Mouse (Mus musculus) embryonic fibroblast, embryonic 13.5 days (primary cell): ENCODE measurements around the gene Tekt4. TPM values are rescaled to one million over a fixed set of nuclear protein-coding genes. Genes with fewer than 3 reads are reported as not detected.

ENCODE experiments used
- H3K27ac ChIP-seq: 2 replicates; pipeline ENCODE4 v1.5.1; 2012; ENCODE audit warnings: low read length, control low read depth, inconsistent platforms; ENCODE audit not compliant: insufficient read depth
- H3K4me1 ChIP-seq: 2 replicates; pipeline ENCODE4 v1.6.1; 2011; ENCODE audit warnings: low read length; ENCODE audit not compliant: control insufficient read depth, insufficient read depth
- H3K4me3 ChIP-seq: 2 replicates; pipeline ENCODE4 v1.5.1; 2011; ENCODE audit warnings: mild to moderate bottlenecking, control low read depth, low read length; ENCODE audit not compliant: insufficient read depth
- CTCF ChIP-seq: IDR thresholded peaks from 2 replicates; pipeline ENCODE4 v1.5.1; 2011; ENCODE audit warnings: mild to moderate bottlenecking, control low read depth, low read length, moderate library complexity, borderline replicate concordance; ENCODE audit not compliant: insufficient read depth
- POLR2A ChIP-seq: IDR thresholded peaks from 2 replicates; pipeline ENCODE4 v1.6.1; 2011; ENCODE audit warnings: low read depth, mild to moderate bottlenecking, control low read depth, low read length, moderate library complexity
- polyA plus RNA-seq: library from polyadenylated mRNA; stranded (reverse); fragments of >200 nt; gene quantifications from 2 replicates; pipeline ENCODE4 v1.2.4, GENCODE M21; 2011; ENCODE audit warnings: low read depth; ENCODE audit not compliant: missing spikeins, insufficient read length

Tekt4 gene
- polyA plus RNA-seq, 1 experiment = not detected

DNA sequence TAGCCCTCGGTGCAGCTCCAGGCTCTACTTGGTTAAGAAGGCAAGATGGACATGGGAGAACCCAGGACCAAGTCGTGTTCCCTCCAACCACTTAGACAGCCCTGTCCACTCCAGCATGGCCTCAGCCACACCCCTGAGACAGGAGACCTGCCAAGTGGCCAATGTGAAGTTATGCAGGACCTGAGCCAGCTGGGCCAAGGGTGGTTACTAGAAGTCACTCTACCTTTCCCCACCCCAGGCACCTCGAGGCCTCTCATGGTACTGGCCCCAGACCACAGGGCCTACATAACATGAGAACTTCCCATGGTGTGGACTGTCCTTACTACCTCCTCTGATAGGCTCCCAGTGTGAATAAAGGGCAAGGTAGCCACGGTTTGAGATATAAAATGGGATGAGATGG lies 40.2 kb upstream of the Tekt4 start:
- Histone ChIP-seq H3K4me3 (no peak overlapping the region), H3K27ac (no peak overlapping the region), H3K4me1 (peaks cover 16% of the 10 kb centered on the region; the same call in 1 of the 2 replicates)
- no peak for TF ChIP-seq CTCF
- no peak for TF ChIP-seq POLR2A

DNA sequence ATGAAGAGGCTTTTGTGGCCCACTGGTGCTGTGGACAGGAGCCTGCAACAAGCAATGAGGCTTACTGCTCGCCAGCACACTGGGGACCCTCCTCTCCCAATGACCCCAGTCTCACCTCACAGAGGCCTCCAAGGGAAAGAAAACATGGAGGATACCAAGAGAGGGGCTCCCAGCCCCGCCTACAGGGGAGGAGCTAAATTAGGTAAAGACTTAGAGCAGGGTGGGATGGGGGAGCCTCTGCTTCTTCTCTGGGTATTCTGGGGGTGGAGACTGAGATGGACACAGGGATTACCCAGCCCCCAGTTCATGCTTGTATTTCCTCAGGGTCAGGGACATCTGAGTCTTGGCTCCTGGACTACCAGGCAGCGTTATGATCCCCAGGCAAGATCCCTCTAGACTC lies 39.5 kb upstream of the Tekt4 start:
- Histone ChIP-seq H3K4me3 (no peak overlapping the region), H3K4me1 (peaks cover 14% of the 10 kb centered on the region; the same call in 1 of the 2 replicates), H3K27ac (no peak overlapping the region)
- TF ChIP-seq CTCF (no peak), POLR2A (no peak)

DNA sequence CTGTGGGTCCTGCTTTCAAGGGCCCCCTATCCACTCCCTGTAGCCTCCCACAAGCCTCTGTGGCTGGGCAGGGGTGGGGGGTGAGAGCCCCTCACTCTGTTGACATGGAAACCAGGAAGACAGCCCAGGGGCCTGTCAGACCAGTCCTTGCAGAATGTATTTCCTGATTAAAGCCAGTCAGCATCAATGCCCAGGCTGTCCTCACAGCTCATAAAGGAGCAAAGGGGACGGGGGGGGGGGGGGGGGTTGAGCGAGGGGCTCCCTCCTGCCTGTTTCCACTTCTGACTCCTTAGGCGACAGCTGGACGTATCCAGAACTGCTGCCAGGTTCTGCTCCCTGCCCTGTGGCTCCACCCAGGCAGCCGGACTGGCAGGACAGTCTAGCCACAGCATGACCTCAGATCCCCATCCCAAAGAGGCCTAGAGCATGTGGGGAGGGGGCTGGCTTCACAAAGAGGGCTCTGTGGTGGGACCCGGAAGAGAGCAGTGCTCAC lies 38.9 kb upstream of the Tekt4 start:
- H3K27ac ChIP-seq = no peak overlapping the region
- H3K4me3 ChIP-seq = no peak overlapping the region
- H3K4me1 ChIP-seq = peaks cover 11% of the 10 kb centered on the region; the same call in 1 of the 2 replicates
- no peak for TF ChIP-seq CTCF
- no peak for TF ChIP-seq POLR2A

DNA sequence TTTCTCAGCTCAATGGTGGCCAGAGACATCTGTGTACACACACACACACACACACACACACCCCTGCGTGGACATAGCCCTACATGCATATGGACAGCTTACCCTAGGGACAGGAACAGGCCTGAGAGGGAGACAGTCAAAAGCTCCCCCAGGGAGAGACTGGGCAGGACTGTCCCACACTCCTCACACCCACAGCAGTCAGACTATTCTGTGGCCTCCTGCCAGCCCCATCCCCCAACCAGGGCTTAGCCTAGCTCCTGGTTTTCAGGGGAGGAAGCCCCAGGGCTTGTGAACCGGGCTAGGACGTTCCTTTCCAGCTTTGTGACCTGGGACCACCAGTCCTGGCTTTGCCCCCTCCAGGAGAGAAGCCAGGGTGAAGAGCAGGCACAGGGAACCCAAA lies 38.2 kb upstream of the Tekt4 start:
- Histone ChIP-seq H3K4me3 (no peak overlapping the region), H3K4me1 (0 out of 2 replicates have a peak, but pooled peaks cover 9% of the 10 kb centered on the region), H3K27ac (no peak overlapping the region)
- TF ChIP-seq POLR2A (no peak), CTCF (no peak)

DNA sequence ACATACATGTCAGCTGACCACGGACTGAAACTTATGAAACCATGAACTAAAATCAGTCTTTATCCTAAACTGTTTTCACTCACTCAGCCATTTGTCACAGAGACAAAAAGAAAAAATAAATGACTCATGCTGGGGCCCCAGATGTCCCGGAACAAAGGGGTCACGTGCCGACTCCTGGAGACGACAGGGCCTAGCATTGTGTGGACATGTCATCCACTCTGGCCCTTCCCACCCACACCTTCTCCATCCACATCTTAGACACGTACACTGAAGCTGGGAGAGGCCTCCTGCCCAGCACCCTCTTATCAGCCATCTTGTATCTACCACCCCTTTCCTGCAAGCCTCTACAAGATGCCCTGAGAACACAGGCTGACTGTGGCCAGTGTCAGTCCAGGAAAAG lies 36.4 kb upstream of the Tekt4 start:
- no peak for TF ChIP-seq POLR2A
- no peak for TF ChIP-seq CTCF
- no peak overlapping the region for H3K4me3 ChIP-seq
- H3K4me1 ChIP-seq = 0 out of 2 replicates have a peak, but pooled peaks cover 9% of the 10 kb centered on the region
- H3K27ac ChIP-seq = no peak overlapping the region

DNA sequence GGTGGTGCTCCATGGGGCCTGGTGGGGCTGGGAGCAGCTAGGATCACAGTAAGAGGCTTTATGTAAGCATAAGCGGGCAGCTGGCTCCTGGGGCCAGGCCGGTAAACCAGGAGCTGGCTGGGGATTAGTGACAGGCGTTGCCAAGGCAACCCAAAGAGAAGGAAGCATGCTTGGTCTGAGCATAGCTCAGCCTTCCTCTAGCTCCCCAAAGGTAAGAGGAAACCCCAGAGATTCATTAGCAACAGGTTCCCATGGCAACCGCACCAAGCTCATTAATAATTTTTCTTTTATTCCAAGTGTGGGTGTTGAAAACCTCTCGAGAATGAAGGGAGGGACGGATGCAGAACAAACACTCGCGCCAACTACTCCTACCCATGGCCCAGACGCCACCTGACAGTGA lies 35.5 kb upstream of the Tekt4 start:
- TF ChIP-seq CTCF = no peak
- TF ChIP-seq POLR2A = no peak
- 0 out of 2 replicates have a peak, but pooled peaks cover 9% of the 10 kb centered on the region for H3K4me1 ChIP-seq
- no peak overlapping the region for H3K4me3 ChIP-seq
- no peak overlapping the region for H3K27ac ChIP-seq

DNA sequence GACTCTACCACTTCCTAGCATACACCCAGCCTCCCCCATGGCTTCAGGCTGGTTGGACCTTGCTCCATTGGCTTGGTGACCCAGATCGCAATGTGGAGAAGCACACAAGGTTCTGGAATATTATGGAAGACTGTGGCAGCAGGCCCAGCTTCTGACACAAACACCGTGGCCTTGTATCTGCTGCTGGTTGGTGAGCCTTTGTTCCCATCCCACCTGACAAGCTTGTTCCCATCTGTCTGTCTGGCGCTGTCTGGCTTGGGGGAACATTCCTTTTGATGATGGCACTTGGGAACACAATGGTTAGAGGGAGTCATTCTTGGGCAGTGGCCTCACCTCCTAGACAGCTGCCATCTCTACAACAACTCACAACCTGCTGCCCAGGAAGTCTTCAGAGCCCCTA lies 33.4 kb upstream of the Tekt4 start:
- Histone ChIP-seq H3K27ac (no peak overlapping the region), H3K4me3 (no peak overlapping the region), H3K4me1 (0 out of 2 replicates have a peak, but pooled peaks cover 2% of the 10 kb centered on the region)
- no peak for TF ChIP-seq POLR2A
- TF ChIP-seq CTCF = no peak

DNA sequence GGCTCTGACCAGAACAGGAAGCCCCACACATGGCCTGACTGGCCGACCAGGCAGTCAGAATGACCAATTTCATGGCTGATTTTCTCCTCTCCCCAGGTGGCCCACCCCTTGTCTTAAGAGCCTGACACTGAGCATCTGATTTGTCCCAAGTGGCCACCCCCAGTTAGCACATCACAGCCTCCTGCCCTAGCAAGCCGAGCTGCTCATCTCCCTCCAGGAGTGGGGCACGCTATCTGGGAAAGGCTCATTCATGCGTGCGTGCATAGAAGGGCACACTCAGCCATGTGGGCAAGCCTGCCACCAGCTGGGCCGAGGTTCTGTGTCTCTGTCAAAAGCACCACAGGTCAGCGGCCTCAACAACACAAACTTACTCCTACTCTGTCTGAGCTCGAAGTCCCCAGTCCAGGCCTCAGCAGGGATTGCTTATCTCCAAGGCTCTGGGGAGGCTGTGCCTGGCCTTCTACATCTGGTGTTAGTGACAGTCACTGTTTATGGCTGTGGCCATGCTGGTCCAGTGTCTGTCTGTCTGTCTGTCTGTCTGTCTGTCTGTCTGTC lies 29.8 kb upstream of the Tekt4 start:
- H3K4me1 ChIP-seq = no peaks in the 10 kb centered on the region
- H3K27ac ChIP-seq = no peak overlapping the region
- TF ChIP-seq CTCF (no peak), POLR2A (no peak)
- H3K4me3 ChIP-seq = no peak overlapping the region

DNA sequence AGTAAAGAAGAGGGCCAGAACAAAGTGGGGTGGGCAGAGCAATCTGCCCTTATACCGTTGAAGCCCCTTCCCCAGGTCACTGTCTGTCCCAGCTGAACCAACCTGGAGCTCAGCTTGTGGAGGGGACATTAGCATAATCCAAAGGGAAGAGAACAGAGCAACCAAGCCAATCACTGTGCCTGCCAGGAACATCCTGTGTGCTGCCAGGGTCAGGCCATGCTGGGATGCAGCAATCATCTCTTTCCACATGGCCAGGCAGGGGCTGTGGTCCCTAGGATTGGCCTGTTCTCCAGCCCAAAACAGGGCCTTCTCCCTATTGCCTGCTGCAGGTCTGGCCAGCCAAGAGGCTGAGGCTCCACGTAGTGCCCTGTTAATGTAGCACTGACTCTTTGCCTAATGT lies 28.4 kb upstream of the Tekt4 start:
- no peak for TF ChIP-seq POLR2A
- no peak for TF ChIP-seq CTCF
- H3K4me3 ChIP-seq = no peak overlapping the region
- no peaks in the 10 kb centered on the region for H3K4me1 ChIP-seq
- H3K27ac ChIP-seq = no peak overlapping the region

DNA sequence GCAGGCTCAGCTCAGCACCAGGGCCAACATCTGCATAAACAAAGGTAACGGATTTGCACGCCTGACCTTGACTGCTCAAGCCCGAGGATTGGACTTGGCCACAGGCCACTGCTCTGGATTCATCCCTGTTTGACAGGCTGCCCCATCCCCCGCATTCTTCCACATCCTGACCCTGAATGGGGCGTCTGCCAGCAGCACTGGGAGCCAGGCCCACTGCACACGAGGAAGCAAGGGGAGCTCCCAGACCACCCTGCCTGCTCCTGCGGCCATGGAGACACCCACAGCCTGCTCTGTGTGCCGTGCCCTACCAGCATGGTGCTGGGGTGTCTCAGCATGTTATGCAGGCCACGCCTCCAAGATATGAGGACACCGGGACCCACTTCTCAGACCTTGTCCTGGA lies 27.0 kb upstream of the Tekt4 start:
- no peaks in the 10 kb centered on the region for H3K4me1 ChIP-seq
- no peak for TF ChIP-seq POLR2A
- no peak for TF ChIP-seq CTCF
- no peak overlapping the region for H3K4me3 ChIP-seq
- H3K27ac ChIP-seq = no peak overlapping the region

DNA sequence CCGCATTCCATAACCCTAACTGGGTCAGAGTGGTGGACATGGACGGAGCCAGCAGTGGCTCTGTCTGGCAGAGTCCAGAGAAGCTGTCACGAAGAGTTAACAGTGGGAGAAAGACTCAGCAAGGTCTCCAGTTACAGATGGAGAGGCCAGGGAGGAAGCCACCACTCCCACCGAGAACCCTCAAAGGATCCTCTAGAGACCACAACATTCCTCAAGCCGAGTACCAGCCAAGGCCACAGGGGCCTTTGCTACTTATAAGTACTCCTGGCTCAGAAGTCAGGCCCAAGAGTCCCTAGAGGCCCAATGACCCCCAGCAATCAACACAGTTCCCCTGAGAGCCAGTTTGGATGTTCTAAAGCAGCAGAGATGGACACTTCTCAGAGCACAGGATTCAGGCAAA lies 25.2 kb upstream of the Tekt4 start:
- Histone ChIP-seq H3K4me3 (no peak overlapping the region), H3K4me1 (no peaks in the 10 kb centered on the region), H3K27ac (no peak overlapping the region)
- TF ChIP-seq POLR2A (no peak), CTCF (no peak)
